Mouse (Mus musculus) spleen, adult 12 weeks (tissue): ENCODE results near the gene Mpp6.

Experiments used
- DNase-seq: peaks from one replicate; pipeline ENCODE4 v3.0.0; 2022; ENCODE audit warnings: low spot score

Mpp6 gene

GRCm38 (mm10) chr6:50228180-50228579 lies 118.1 kb downstream of the Mpp6 start:
- DNase-seq: no peak

GRCm38 (mm10) chr6:50231288-50231687 lies 121.2 kb downstream of the Mpp6 start:
- no peak for DNase-seq

- DNase-seq: no peak
Measured at GRCm38 (mm10) chr6:50232984-50233383, 122.9 kb downstream of the Mpp6 start.

- DNase-seq: no peak
Measured at GRCm38 (mm10) chr6:50237963-50238362, 127.9 kb downstream of the Mpp6 start.

GRCm38 (mm10) chr6:50239902-50240301 lies 129.9 kb downstream of the Mpp6 start:
- DNase-seq: no peak

GRCm38 (mm10) chr6:50240437-50240836 lies 130.4 kb downstream of the Mpp6 start:
- DNase-seq: no peak

- no peak for DNase-seq
Measured at GRCm38 (mm10) chr6:50244126-50244525, 134.1 kb downstream of the Mpp6 start.

GRCm38 (mm10) chr6:50244967-50245366 lies 134.9 kb downstream of the Mpp6 start:
- DNase-seq: no peak

GRCm38 (mm10) chr6:50247356-50247755 lies 137.3 kb downstream of the Mpp6 start:
- no peak for DNase-seq

- no peak for DNase-seq
Measured at GRCm38 (mm10) chr6:50247791-50248190, 137.8 kb downstream of the Mpp6 start.
